Mouse (Mus musculus): ENCODE measurements around the gene 4930451I11Rik. TPM values are rescaled to one million over a fixed set of nuclear protein-coding genes. Genes with fewer than 3 reads are reported as not detected.

Gene 4930451I11Rik
- total RNA-seq, 1 experiment, result not detected

- Histone ChIP-seq H3K4me3 (ENCODE audit: insufficient read depth in 1 of 2, low read depth in 1 of 2, low read length in 2 of 2, poor library complexity in 1 of 2, severe bottlenecking in 1 of 2) (peak overlapping the region; percentile 55 to 87), H3K27ac (ENCODE audit: insufficient read depth, low read depth, low read length, poor library complexity, severe bottlenecking) (no peak overlapping the region), H3K9ac (ENCODE audit: insufficient read depth, low read depth, low read length, poor library complexity, severe bottlenecking) (peak overlapping the region; percentile 94), H3K36me3 (ENCODE audit: control insufficient read depth, insufficient read depth, low read length, poor library complexity, severe bottlenecking) (peaks cover 3% of the 10 kb centered on the region; the same call in 1 of the 2 replicates), H3K4me1 (ENCODE audit: control insufficient read depth in 2 of 2, insufficient read depth in 2 of 2, low read length in 2 of 2, poor library complexity in 1 of 2) (peaks cover 5 to 15% of the 10 kb centered on the region in 2 experiments; a peak in 3 of 4 replicates), H3K9me3 (ENCODE audit: control insufficient read depth, insufficient read depth, low read depth, low read length) (no peaks in the 10 kb centered on the region)
- in situ Hi-C loops (cut with MboI; ENCODE audit: low sequenced_read_pairs in 2 of 2, unreplicated experiment in 2 of 2), result no loop called here
- TF ChIP-seq HCFC1 (IDR thresholded peaks at IDR 0.05; ENCODE audit: borderline replicate concordance, insufficient read depth, low read length), result 0 out of 2 replicates have a peak, but pooled peaks have one; percentile 58
- TF ChIP-seq ZC3H11A (IDR thresholded peaks at IDR 0.05; ENCODE audit: borderline replicate concordance, low read depth, low read length), result no peak
- DNase-seq (ENCODE audit: low read depth, low spot score), result peak; percentile 68
These were observed 22.6 kb downstream of the 4930451I11Rik start for GRCm38 (mm10) chr7:126808703-126809455.

GRCm38 (mm10) chr7:126807405-126807804 is 24.0 kb downstream of the 4930451I11Rik start:
- H3K9ac ChIP-seq (ENCODE audit: insufficient read depth, low read depth, low read length, poor library complexity, severe bottlenecking), result no peak overlapping the region
- no peak overlapping the region for H3K4me3 ChIP-seq (ENCODE audit: insufficient read depth in 1 of 2, low read depth in 1 of 2, low read length in 2 of 2, poor library complexity in 1 of 2, severe bottlenecking in 1 of 2)
- H3K9me3 ChIP-seq (ENCODE audit: control insufficient read depth, insufficient read depth, low read depth, low read length), result no peaks in the 10 kb centered on the region
- H3K36me3 ChIP-seq (ENCODE audit: control insufficient read depth, insufficient read depth, low read length, poor library complexity, severe bottlenecking), result peaks cover 6% of the 10 kb centered on the region; the same call in 1 of the 2 replicates
- in situ Hi-C loops (cut with MboI; ENCODE audit: low sequenced_read_pairs in 2 of 2, unreplicated experiment in 2 of 2), result no loop called here
- TF ChIP-seq MAFK (IDR thresholded peaks at IDR 0.05; ENCODE audit: insufficient read depth, low read depth, low read length) (peak; percentile 59; the same call in 1 of the 2 replicates), CHD2 (IDR thresholded peaks at IDR 0.05; ENCODE audit: low read depth, low read length) (no peak), ZNF384 (IDR thresholded peaks at IDR 0.05; ENCODE audit: low read depth, low read length) (no peak), ZC3H11A (IDR thresholded peaks at IDR 0.05; ENCODE audit: borderline replicate concordance, low read depth, low read length) (no peak), HCFC1 (IDR thresholded peaks at IDR 0.05; ENCODE audit: borderline replicate concordance, insufficient read depth, low read length) (no peak)
- DNase-seq (ENCODE audit: low read depth, low spot score), result no peak
- no peak overlapping the region for H3K27ac ChIP-seq (ENCODE audit: insufficient read depth, low read depth, low read length, poor library complexity, severe bottlenecking)
- H3K4me1 ChIP-seq (ENCODE audit: control insufficient read depth in 2 of 2, insufficient read depth in 2 of 2, low read length in 2 of 2, poor library complexity in 1 of 2), result peaks cover 0 to 6% of the 10 kb centered on the region in 2 experiments; a peak in 2 of 4 replicates

GRCm38 (mm10) chr7:126806956-126807355 is 24.5 kb downstream of the 4930451I11Rik start:
- Histone ChIP-seq H3K36me3 (ENCODE audit: control insufficient read depth, insufficient read depth, low read length, poor library complexity, severe bottlenecking) (peaks cover 6% of the 10 kb centered on the region; the same call in 1 of the 2 replicates), H3K4me1 (ENCODE audit: control insufficient read depth in 2 of 2, insufficient read depth in 2 of 2, low read length in 2 of 2, poor library complexity in 1 of 2) (peaks cover 0 to 6% of the 10 kb centered on the region in 2 experiments; a peak in 2 of 4 replicates), H3K9ac (ENCODE audit: insufficient read depth, low read depth, low read length, poor library complexity, severe bottlenecking) (no peak overlapping the region), H3K27ac (ENCODE audit: insufficient read depth, low read depth, low read length, poor library complexity, severe bottlenecking) (no peak overlapping the region), H3K9me3 (ENCODE audit: control insufficient read depth, insufficient read depth, low read depth, low read length) (no peaks in the 10 kb centered on the region), H3K4me3 (ENCODE audit: insufficient read depth in 1 of 2, low read depth in 1 of 2, low read length in 2 of 2, poor library complexity in 1 of 2, severe bottlenecking in 1 of 2) (no peak overlapping the region)
- in situ Hi-C loops (cut with MboI; ENCODE audit: low sequenced_read_pairs in 2 of 2, unreplicated experiment in 2 of 2), result no loop called here
- no peak for TF ChIP-seq CHD2 (IDR thresholded peaks at IDR 0.05; ENCODE audit: low read depth, low read length)
- no peak for TF ChIP-seq MAFK (IDR thresholded peaks at IDR 0.05; ENCODE audit: insufficient read depth, low read depth, low read length)
- TF ChIP-seq ZNF384 (IDR thresholded peaks at IDR 0.05; ENCODE audit: low read depth, low read length), result no peak
- TF ChIP-seq HCFC1 (IDR thresholded peaks at IDR 0.05; ENCODE audit: borderline replicate concordance, insufficient read depth, low read length), result no peak
- no peak for TF ChIP-seq ZC3H11A (IDR thresholded peaks at IDR 0.05; ENCODE audit: borderline replicate concordance, low read depth, low read length)
- DNase-seq (ENCODE audit: low read depth, low spot score), result no peak

GRCm38 (mm10) chr7:126803751-126804150 is 27.7 kb downstream of the 4930451I11Rik start:
- no peak for DNase-seq (ENCODE audit: low read depth, low spot score)
- Histone ChIP-seq H3K4me3 (ENCODE audit: insufficient read depth in 1 of 2, low read depth in 1 of 2, low read length in 2 of 2, poor library complexity in 1 of 2, severe bottlenecking in 1 of 2) (no peak overlapping the region), H3K36me3 (ENCODE audit: control insufficient read depth, insufficient read depth, low read length, poor library complexity, severe bottlenecking) (peaks cover 6% of the 10 kb centered on the region; the same call in 1 of the 2 replicates), H3K9me3 (ENCODE audit: control insufficient read depth, insufficient read depth, low read depth, low read length) (no peaks in the 10 kb centered on the region), H3K4me1 (ENCODE audit: control insufficient read depth in 2 of 2, insufficient read depth in 2 of 2, low read length in 2 of 2, poor library complexity in 1 of 2) (peaks cover 0 to 12% of the 10 kb centered on the region in 2 experiments; a peak in 1 of 4 replicates), H3K27ac (ENCODE audit: insufficient read depth, low read depth, low read length, poor library complexity, severe bottlenecking) (no peak overlapping the region), H3K9ac (ENCODE audit: insufficient read depth, low read depth, low read length, poor library complexity, severe bottlenecking) (no peak overlapping the region)
- no peak for TF ChIP-seq CHD2 (IDR thresholded peaks at IDR 0.05; ENCODE audit: low read depth, low read length)
- in situ Hi-C loops (cut with MboI; ENCODE audit: low sequenced_read_pairs in 2 of 2, unreplicated experiment in 2 of 2), result no loop called here

All from ES-E14 (cell line).